Mouse (Mus musculus): ENCODE measurements at regions not wholly inside any gene's neighbourhood (a gene's known extent, or its start where the extent isn't known, plus 50 kb on each side); places are given as distances from the start of the nearest gene placed in this dataset.

DNA sequence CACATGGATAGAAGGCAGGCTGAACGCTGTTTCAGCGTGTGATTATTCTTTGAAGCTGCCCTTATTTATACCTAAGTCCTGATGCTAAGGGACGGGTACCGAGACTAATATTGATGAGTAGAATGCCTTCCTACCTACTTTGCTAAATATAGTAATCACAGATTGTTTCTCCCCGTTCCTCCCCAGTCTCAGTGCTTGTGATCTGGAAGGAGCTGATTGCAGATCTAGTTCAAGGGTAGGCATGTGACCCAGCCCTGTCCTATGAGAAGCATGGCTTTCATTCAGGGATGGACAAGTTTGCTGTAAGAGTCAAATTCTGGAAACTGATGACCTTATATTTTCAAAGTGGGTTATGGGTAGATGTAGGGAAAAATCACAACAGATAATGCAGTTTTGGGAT lies 67.7 kb upstream of the Eif4g2 start:
- no peak for TF ChIP-seq CTCF (conservative IDR thresholded peaks at IDR 0.05; ENCODE audit: low read length)
- no peak for TF ChIP-seq POU5F1 (IDR thresholded peaks at IDR 0.05; ENCODE audit: borderline replicate concordance, low read length)
- no peak for TF ChIP-seq NANOG (IDR thresholded peaks at IDR 0.05; ENCODE audit: borderline replicate concordance, low read length)

All from E14TG2a.4 (cell line).